Mouse (Mus musculus) layer of hippocampus, adult 18-20 months (tissue): Measurements from ENCODE around the gene Btbd35f18. TPM values are rescaled to one million over a fixed set of nuclear protein-coding genes. Genes with fewer than 3 reads are reported as not detected.
"Not testable (repeated sequence)": the region's sequence is repeated elsewhere in the genome, so short reads cannot be mapped to it uniquely, and the experiment has no call there.

Experiments used
- DNase-seq, 2 experiments: peaks; one replicate each; pipeline ENCODE4 v3.0.0; 2022; ENCODE audit warnings: low spot score in 2 of 2
- long read RNA-seq: library from polyadenylated mRNA; stranded (forward); transcript quantifications from one replicate; pipeline ENCODE4 v2.0.0, GENCODE M21; 2021
- total RNA-seq, 2 experiments: library from RNA; stranded (reverse); gene quantifications; 2 replicates each; pipeline ENCODE4 v1.2.3; 2021

Gene Btbd35f18
- total RNA-seq = not detected
- long read RNA-seq = 0 reads

DNA sequence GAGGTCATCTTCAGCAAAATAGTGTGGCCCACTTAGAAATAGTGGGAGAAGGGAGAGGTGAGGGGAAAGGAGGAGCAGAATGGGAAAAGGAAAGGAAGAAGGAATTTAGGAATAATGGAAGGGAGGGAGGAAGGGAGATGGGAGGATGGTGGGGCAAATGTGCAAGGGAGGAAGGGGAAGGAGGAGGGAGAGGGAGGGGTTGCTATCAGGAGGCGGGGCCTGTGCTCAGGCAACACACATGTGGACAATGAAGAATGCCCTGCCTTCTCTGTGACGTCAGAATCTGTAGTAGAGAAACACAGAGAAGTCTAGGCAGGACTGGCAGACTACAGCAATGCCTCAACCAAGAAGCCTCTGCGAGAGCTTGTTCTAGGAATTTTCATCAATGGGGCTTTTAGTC is at the start of gene Btbd35f18:
TSS of gene Btbd35f18 (plus strand) at position 301 of the 400 bp plus-strand sequence.
- DNase-seq = not testable (repeated sequence)

Other genes starting within 250 kb of the Btbd35f18 start
- not detected for gene Btbd35f10, start 52.7 kb downstream of the Btbd35f18 start, total RNA-seq